Mouse (Mus musculus): Measurements from ENCODE around the gene Btn2a2.

Gene Btn2a2

DNA sequence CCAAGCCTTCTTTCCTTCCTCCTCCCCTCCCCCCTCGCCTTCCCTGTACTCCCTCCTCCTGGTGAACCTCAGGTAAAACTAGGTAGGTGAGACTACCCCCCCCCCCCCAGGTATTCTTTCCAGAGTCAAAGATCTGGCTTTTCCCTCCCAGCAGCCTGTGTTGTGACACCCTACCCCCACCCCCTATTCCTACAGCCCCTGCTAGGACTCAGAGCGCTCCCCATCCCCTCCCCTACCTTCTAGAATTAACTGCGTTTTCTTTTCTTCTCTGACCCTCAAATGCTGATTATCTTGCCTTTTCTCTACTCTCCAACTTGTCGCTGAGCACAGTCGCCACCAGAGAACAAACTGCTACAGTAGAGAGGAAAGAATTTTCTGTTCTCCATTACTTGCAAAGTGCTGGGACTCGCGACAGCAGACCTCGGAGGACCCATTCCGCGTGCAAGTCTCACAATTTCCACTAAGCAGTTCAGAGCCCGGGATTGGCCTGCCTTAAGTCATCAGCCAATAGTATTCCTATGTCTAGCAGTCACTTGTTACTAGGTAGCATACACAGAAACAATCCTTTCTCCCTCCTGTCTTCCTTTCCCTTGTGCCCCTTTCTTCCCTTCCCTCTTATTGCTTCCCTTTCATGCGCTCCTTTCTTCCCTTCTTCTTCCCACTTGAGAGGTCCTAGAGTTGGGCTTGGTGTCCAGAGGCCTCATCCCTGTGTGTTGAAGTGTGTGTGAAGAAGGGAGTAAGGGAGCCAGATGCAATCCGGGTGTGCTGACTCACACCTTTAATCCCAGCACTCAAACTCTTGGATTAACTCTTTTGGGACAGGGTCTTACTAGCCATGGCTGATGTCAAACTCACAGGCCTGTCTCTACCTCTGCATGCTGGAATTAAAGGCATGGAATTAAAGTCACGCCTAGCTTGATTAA is at the start of gene Btn2a2:
Gene Btn2a2, minus strand, starts transcription at position 458 of the 923 bp plus-strand sequence.
- peak; percentile 66 for DNase-seq

DNA sequence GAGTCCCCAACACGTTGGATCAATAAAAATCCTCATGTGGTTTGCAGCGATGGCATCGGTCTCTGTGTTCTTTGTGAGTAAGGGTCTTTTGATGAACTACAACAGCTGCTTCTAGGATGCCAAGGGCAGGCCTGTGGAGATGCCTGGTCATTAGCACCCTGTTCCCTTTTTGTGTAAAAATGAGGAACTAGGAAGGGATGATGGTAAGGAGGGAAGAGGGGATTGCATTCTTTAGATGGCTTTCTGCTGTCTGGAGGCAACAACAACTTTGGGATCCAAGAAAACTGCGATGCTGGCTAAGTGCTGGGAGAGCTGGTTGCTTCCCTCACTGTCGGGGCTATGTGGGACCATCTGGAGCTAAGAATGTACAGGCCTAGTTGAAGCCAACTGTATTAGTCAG is 49.6 kb upstream of the Btn2a2 start:
- DNase-seq, result no peak

DNA sequence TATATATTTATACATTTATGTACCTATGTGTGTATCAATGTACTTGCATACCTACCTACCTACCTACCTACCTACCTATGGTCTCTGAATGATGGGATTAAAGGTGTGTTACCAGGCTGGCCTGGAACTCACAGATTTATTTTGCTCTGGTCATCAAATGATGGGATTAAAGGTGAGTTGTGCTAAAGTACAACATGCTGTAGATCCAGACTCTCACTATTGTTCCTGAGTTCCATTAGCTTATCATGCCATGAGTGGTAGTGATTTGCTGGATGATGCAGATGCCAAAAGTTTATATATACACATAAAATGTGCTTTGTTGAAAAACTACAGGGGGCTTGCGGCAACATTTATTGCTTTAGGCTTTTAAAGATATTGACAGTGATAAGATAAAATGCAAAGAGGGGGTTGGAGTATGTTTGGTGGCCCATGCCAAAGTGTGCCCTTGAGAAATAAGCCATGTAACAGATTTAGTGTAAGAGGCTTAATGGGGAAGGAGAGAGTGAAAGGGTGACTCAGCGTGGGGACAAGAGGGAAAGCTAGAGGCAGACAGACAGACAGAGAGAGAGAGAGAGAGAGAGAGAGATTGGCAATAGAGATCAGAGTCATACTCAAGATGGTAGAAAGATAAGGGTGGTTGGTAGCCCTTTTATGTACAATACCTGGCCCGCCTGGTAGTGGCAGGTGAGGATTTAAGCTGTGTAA is 48.5 kb upstream of the Btn2a2 start:
- no peak for DNase-seq

DNA sequence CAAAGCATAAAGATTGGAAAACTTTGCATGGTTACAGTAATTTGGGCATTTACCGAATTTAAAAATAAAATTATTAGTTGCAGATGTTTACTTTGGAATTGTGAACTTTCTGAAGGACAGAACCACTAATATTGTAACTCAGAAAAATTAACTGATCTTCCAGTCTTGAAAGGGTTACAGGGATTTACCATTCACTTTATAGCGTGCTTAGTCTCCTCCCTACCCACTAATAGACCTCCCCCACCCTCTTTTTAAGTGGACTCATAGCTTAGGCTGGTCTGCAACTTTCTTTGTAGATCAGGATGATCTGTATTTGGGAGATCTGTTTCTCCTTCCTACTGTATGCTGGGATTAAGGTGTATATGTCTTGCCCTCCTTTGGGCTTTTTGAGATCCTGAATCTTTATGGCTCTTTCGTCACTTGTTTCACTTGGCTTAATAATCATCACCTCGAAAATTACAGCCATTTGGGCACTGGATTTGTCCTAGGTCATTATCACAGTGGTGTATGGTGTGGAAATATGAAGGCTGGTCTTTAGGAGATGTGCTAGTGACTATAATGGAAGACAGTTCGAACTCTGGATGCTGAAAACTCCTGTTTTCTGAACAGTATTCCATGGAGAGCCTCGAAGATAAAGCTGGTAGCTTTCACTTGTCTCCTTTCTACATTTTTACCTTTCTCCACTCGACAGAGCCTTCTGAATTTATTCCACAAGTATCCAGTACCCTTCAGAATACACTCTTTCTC is 47.6 kb upstream of the Btn2a2 start:
- DNase-seq, result no peak

DNA sequence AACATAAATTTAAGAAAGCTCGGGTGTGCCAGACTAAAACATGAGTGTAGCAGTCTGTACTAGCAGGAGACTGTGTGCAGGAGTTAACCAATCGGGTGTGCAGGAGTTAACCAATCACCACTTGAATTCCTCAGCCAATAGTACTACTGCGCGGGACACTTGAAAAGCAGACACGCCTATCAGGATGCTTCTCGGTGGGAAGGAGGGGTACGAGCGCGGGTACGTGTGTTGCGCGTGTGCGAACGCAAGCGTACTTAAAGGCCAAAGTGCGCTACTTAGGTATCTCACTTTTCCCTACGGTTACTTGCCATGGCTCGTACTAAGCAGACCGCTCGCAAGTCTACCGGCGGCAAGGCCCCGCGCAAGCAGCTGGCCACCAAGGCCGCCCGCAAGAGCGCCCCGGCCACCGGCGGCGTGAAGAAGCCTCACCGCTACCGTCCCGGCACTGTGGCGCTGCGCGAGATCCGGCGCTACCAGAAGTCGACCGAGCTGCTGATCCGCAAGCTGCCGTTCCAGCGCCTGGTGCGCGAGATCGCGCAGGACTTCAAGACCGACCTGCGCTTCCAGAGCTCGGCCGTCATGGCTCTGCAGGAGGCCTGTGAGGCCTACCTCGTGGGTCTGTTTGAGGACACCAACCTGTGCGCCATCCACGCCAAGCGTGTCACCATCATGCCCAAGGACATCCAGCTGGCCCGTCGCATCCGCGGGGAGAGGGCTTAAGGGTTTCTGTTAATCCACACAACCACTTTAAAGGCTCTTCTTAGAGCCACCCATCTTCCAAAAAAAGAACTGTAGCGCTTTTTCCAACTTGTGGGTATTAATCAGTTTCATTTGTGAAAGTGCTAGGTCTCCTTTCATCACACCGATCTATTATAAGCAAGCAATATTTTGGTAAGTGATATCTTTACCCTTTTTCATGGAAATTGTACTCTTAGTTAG is 46.7 kb upstream of the Btn2a2 start, which contains the start of gene Hist1h3g:
Gene Hist1h3g, plus strand, starts transcription at position 286 of the 939 bp plus-strand sequence.
- DNase-seq, result peak; percentile 87 to 92

DNA sequence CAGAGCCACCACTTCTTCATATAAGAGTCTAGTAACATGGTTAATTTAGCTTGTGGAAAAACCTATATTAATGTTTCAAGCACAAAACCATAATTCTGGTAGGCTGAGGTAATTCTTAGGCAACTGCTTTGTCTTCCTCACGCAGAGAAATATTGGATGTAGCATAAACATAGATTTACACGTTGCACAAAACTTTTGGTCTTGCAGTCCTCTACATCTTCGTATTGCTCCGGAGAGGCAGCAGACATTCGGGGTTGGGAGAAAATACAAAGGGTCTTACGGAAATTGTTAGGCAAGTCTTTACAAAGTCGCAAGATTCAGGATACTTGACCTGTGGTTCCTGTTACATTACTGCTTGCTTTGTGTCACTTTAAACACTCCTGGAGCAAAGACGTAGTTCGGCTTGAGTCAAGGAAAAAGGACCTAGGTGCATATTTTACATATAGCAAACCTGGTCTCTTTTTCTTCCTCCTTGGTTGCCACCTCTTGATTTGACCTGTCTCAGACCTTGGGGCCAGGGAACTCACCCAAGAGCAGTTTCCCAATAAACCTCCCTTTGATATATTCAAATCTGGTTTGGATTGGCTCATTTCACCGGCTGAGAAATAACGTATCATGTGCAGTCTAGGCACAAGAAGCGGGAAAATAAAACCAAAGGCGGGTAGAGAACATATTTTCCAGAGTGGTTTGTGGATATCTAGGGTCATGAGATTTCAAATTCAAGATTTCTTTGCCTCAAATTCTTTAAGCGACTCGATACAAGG is 45.9 kb upstream of the Btn2a2 start:
- DNase-seq, result peak in 1 of 2 experiments; percentile 19

DNA sequence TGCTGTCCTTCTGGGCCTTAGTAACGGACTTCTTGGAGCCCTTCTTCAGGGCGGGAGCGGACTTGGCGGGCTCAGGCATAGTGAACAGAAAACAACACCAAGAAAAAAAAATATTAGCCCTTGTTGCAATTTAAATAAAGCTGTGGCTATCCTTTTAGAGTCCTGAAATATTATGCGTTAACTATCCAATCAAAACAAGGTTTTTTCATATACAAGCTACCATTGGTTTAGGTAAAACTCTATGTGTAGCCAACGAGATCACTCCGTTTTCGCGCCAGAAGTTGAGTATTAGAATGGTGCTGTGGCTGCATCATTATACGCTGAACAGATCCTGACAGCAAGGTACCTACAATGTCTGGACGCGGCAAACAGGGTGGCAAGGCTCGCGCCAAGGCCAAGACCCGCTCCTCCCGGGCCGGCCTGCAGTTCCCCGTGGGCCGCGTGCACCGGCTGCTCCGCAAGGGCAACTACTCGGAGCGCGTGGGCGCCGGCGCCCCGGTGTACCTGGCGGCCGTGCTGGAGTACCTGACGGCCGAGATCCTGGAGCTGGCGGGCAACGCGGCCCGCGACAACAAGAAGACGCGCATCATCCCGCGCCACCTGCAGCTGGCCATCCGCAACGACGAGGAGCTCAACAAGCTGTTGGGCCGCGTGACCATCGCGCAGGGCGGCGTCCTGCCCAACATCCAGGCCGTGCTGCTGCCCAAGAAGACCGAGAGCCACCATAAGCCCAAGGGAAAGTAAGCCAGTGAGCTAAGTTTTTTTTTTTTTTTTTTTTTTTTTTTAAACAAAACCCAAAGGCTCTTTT is 45.1 kb upstream of the Btn2a2 start, which contains the start of gene Hist1h2af:
Gene Hist1h2af, plus strand, starts transcription at position 347 of the 808 bp plus-strand sequence.
- peak; percentile 69 to 79 for DNase-seq

DNA sequence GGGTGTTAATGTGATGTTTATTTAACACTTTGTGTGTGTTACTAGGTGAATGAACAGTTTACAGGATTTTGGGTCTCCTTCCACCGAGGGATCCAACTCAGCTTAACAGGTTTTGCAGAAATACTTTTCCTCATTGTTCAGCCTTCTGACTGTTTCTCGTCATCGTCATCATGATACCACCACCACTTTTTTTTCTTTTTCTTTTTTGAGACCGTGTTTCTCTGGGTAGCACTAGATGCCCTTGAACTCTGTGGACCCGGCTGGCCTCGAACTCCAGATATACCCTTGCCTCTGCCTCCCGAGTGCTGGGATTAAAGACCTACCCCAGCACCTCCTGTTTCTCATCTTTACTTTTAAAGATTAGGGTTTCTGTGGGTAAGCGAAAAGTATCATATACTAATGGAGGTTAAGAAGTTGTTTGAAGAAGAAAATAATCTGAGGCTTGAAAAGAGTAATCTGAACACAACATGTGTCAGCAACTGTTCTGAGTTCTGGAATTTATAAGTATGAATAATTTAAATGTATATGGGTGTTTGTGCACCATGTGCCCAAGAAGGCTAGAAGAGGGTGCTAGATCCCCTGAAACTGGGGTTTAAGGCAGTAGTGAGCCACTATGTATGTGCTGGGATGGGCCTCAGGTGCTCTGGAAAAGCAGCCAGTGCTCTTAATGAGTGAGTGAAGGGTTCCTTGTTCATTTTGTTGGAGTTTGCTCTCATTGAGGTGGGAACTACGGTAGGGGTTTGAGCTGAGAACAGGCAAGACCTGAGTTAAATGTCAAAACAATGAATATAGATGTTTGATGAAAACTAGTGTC is 43.8 kb upstream of the Btn2a2 start:
- DNase-seq, result no peak

DNA sequence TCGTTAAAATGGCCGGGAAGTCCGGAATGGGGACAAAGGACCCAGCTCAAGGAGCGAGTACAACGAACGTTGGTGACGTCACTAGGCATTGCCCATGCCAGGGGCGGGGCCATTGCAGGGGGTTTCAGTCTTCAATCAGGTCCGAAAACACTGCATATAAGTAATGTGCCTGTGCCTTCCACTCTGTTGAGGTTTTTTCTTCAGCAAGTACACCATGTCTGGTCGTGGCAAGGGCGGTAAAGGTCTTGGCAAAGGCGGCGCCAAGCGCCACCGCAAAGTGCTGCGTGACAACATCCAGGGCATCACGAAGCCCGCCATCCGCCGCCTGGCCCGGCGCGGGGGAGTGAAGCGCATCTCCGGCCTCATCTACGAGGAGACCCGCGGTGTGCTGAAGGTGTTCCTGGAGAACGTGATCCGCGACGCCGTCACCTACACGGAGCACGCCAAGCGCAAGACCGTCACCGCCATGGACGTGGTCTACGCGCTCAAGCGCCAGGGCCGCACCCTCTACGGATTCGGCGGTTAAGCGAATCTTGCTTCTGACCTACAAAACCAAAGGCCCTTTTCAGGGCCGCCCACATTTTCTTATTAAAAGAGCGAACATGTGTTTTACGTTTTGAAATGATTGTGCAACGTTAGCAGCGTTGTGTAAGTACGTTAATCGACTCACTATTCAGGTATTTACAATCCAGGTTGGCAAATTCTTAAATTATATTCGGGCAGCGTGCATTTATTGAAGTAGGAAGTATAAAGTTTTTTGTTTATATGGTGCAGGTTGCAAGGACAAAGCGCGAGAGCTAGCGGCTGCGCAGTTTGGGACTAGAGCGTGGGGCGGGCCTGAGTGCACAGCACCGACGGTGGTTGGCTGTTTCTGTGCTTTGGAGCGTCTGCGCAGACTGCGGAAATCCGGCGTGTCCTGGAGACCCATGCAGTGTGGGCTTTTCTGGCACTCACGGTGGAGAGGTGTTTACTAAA is 42.5 kb upstream of the Btn2a2 start, which contains the start of gene Hist1h4h:
Gene Hist1h4h, plus strand, starts transcription at position 150 of the 975 bp plus-strand sequence.
- peak; percentile 97 to 98 for DNase-seq

DNA sequence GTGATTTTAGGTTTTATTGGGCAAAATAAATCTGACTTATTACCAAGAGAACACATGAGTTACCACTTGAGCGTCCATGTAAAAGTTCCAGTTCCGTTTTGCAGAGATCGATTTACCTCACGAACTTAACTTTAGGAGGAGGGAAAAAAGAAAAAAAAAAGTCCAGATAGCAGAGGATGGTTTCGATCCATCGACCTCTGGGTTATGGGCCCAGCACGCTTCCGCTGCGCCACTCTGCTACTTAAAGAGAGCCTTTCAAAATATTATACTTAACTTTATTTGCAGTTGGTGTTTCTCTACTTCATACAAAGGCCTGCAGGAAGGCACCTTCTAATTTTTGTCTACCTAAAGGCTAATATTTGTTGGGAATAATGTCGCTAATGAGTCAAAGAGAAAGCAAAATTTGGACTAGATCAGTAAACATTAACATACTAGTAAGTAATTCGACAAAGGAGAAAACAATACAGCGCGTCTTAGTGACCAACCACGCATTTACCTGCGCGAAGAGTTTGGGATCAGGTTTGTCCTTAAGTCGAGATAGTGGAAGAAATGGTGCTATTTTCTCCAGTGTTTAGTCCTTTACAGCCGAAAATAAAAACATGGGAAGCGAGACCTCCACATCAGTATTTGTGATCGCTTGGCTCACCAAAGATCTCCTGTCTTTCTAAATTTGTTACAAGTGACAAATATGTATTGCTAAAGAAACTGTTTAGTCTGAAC is 41.7 kb upstream of the Btn2a2 start:
- DNase-seq, result peak; percentile 47 to 77

DNA sequence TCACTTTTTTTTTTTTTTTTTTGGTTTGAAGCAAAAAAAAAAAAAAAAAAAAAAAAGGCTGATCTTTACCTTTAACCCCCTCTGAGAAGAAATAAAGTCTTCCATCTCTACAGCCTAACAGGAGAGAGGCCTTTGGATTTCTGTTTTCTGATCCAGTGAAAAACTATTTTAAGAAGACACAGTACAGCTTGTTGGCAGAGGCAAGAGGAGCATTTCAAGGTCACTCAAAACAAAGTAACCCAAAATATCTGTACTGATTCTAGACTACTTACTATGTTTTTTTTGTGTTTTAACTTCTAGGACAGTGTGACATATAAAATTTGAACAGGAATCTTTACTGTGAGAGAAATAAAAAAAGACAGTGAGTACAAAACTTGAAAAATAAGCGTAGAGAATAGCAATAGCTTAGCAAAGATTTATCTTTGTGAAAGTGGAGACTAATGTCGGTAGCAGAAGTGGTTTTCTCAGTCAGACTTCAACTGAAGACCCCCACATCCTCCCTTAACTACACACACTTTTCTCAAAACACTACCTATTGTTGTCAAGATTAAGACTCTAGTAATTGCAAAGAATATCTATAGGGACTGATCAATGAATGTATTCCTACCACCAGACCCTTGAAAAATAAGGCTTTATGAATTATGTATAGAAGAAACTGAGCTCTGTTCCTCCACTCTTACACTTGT is 41.0 kb upstream of the Btn2a2 start:
- no peak for DNase-seq

DNA sequence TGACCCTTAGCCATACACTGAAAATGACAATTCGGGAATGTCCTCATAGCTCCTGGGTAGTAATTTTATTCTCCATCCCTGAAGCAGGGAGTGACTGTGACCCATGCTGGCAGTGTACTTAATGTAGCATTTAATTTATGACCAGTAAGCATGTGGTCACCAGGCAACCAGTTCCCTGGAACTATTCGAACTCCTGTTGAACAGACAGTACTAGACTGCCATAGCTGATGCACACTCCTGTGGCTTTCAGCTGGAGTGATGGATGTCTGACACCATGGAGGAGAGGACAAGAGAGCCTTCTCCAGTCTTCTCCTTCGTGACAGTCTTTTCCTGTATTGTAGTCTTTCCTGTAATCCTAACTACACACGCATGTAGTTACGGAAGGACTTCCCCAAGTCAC is 40.3 kb upstream of the Btn2a2 start:
- no peak for DNase-seq

DNA sequence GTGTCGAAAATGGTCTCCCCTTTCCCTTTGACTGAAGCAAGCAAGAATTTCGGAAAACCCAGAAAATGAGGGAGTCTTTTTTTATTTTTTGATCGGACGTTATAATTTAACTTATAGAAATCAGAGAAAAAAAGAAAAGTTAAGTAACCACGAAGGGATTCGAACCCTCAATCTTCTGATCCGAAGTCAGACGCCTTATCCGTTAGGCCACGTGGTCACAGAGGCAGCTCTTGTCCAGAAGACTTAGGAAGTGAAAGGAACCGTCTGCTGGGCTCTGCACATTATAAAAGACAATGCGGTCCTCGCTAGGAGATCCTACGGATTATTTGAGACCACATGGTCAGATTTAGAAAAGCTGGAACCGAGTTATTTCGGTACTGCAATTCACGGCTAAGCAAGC is 37.7 kb upstream of the Btn2a2 start:
- peak; percentile 84 to 93 for DNase-seq

DNA sequence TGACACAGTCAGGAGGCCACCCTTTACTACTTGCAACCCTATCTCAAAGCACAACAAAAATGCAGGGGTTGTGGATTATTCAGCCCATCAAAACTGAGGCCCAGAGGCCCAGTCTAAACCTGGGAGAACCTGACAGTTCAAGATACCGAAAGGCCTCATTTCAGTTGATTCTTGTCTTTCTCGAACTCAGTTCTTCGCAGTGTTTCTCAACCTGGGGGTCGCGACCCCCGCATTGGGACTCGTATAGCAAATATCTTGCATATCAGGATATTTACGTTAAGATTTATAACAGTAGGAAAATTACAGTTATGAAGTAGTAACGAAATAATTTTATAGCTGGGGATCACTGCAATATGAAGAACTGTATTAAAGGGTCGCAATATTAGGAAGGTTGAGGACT is 37.2 kb upstream of the Btn2a2 start:
- no peak for DNase-seq

DNA sequence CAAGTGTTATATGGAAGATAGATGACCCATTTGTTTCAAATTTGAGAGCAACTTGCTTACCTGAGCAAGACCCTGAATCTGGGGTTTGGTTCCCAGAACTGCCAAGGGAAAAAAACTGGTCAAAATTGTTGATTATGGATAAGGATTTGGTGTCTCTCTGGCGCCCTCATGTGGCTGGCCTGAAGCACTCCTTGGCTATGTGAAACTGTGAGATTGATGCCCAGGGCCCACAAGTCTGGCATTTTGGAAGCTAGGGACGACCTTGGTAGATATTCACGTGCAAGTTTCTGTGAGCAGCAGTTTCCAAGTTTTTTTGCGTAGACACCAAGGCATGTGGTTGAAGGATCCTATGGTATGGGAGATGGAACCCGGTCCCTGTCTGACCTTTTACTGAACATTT is 36.0 kb upstream of the Btn2a2 start:
- peak; percentile 73 to 87 for DNase-seq

DNA sequence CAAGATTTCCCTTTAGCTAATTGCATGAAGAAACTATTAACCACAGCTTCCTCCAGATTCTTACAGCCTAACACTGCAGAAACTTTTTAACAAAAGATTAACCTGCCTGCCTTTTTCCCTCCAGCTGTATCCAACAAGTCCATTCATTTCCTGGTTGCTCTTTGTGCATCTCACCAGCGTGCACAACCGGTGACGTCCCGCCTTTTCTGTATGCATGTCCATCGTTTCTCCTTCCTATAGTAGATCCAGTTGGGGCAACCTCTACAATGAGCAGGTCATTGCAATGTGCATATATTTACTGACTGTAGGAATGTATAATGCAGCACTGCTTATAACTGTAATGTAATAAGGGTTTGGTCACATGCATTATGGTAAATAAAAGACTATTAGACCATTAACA is 35.3 kb upstream of the Btn2a2 start:
- no peak for DNase-seq

DNA sequence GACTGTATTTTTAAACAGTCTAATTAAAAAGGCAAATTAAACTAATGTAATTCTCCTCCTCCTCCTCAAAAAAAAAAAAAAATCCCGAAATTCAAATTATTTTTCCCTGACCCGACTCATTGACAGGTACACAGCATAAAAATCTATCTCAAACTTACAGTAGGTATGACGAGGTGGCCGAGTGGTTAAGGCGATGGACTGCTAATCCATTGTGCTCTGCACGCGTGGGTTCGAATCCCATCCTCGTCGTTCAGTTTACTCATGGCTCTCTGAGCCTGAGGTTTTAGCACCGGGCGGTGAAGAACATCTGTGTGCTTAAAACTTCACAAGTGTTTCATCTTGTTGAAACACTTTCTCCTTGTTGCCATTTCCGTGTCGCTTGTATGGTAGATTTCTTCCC is 33.0 kb upstream of the Btn2a2 start:
- peak; percentile 81 to 84 for DNase-seq
